Mouse (Mus musculus) embryonic fibroblast, embryonic 13.5 days (primary cell): ENCODE results near the gene Trf.

Source experiments
- CTCF ChIP-seq: IDR thresholded peaks from 2 replicates; pipeline ENCODE4 v1.5.1; 2011; ENCODE audit warnings: mild to moderate bottlenecking, control low read depth, low read length, moderate library complexity, borderline replicate concordance; ENCODE audit not compliant: insufficient read depth
- POLR2A ChIP-seq: IDR thresholded peaks from 2 replicates; pipeline ENCODE4 v1.6.1; 2011; ENCODE audit warnings: low read depth, mild to moderate bottlenecking, control low read depth, low read length, moderate library complexity

GRCm38 (mm10) chr9:103212654-103213420 lies 17.4 kb downstream of the Trf start:
- TF ChIP-seq POLR2A (no peak), CTCF (no peak)
